Mouse (Mus musculus): ENCODE results near the gene Fsip2.

The Fsip2 gene

GRCm38 (mm10) chr2:82943472-82943871 lies at the start of gene Fsip2:
Fsip2 (plus strand) TSS chr2:82943634.
- Histone ChIP-seq H3K4me3 (replicated peaks; ENCODE audit: low read length) (peak within 1 kb of the TSS; percentile 59), H3K4me1 (replicated peaks; ENCODE audit: low read depth, low read length) (no peaks in the 10 kb centered on the region), H3K9me3 (ENCODE audit: low read length) (no peaks in the 10 kb centered on the region), H3K36me3 (ENCODE audit: insufficient read depth, low read length) (no peaks in the 10 kb centered on the region), H3K27me3 (ENCODE audit: insufficient read depth, low read length) (no peaks in the 10 kb centered on the region)
- TF ChIP-seq POU5F1 (IDR thresholded peaks at IDR 0.05; ENCODE audit: borderline replicate concordance, low read length), result no peak
- TF ChIP-seq CTCF (conservative IDR thresholded peaks at IDR 0.05; ENCODE audit: low read length), result no peak
- no peak for TF ChIP-seq NANOG (IDR thresholded peaks at IDR 0.05; ENCODE audit: borderline replicate concordance, low read length)

GRCm38 (mm10) chr2:82963443-82963842 lies 20.0 kb downstream of the Fsip2 start:
- no peaks in the 10 kb centered on the region for H3K9me3 ChIP-seq (ENCODE audit: low read length)
- H3K4me1 ChIP-seq (replicated peaks; ENCODE audit: low read depth, low read length), result no peaks in the 10 kb centered on the region
- H3K4me3 ChIP-seq (replicated peaks; ENCODE audit: low read length), result no peak overlapping the region
- no peaks in the 10 kb centered on the region for H3K36me3 ChIP-seq (ENCODE audit: insufficient read depth, low read length)
- TF ChIP-seq CTCF (conservative IDR thresholded peaks at IDR 0.05; ENCODE audit: low read length) (no peak), POU5F1 (IDR thresholded peaks at IDR 0.05; ENCODE audit: borderline replicate concordance, low read length) (no peak), NANOG (IDR thresholded peaks at IDR 0.05; ENCODE audit: borderline replicate concordance, low read length) (no peak)
- H3K27me3 ChIP-seq (ENCODE audit: insufficient read depth, low read length), result no peaks in the 10 kb centered on the region

DNA sequence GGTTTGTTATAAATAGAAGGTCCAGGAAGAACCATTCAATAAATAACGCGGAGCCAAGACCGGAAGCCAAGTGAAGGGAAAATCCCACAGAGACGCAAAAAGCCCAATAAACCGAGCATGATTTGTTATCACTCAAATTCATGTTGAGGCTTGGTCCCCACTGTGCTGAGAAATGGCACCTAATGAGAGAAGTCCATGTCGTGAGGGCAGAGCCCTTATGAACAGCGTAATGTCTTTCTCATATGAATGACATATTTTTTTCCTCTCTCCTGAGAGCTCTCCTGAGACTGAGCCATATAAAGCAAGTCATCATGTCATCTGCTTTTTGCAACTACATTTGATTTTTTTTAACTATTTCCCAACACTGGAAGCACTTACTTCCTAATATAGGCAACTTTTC lies 82.4 kb downstream of the Fsip2 start:
- H3K27me3 ChIP-seq (ENCODE audit: insufficient read depth, low read length), result no peaks in the 10 kb centered on the region
- no peak for TF ChIP-seq POU5F1 (IDR thresholded peaks at IDR 0.05; ENCODE audit: borderline replicate concordance, low read length)
- no peak overlapping the region for H3K4me3 ChIP-seq (replicated peaks; ENCODE audit: low read length)
- H3K36me3 ChIP-seq (ENCODE audit: insufficient read depth, low read length), result no peaks in the 10 kb centered on the region
- no peaks in the 10 kb centered on the region for H3K4me1 ChIP-seq (replicated peaks; ENCODE audit: low read depth, low read length)
- no peaks in the 10 kb centered on the region for H3K9me3 ChIP-seq (ENCODE audit: low read length)

GRCm38 (mm10) chr2:83052914-83053690 lies 109.7 kb downstream of the Fsip2 start:
- no peaks in the 10 kb centered on the region for H3K9me3 ChIP-seq (ENCODE audit: low read length)
- no peaks in the 10 kb centered on the region for H3K27me3 ChIP-seq (ENCODE audit: insufficient read depth, low read length)
- TF ChIP-seq POU5F1 (IDR thresholded peaks at IDR 0.05; ENCODE audit: borderline replicate concordance, low read length) (no peak), CTCF (conservative IDR thresholded peaks at IDR 0.05; ENCODE audit: low read length) (no peak), NANOG (IDR thresholded peaks at IDR 0.05; ENCODE audit: borderline replicate concordance, low read length) (no peak)
- no peaks in the 10 kb centered on the region for H3K4me1 ChIP-seq (replicated peaks; ENCODE audit: low read depth, low read length)
- no peaks in the 10 kb centered on the region for H3K36me3 ChIP-seq (ENCODE audit: insufficient read depth, low read length)
- H3K4me3 ChIP-seq (replicated peaks; ENCODE audit: low read length), result no peak overlapping the region
